Mouse (Mus musculus) CD4-positive, CD25-positive, alpha-beta regulatory T cell, adult 4 months (primary cell): ENCODE results near the gene Ctnnb1. TPM values are rescaled to one million over a fixed set of nuclear protein-coding genes. Genes with fewer than 3 reads are reported as not detected.

Source experiments
- ATAC-seq: one replicate; pipeline ENCODE4 v1.8.0; 2017
- polyA plus RNA-seq, 2 experiments: library from polyadenylated mRNA; unstranded; fragments of 100-300 nt; shearing (Covaris generic); gene quantifications; one replicate each; pipeline ENCODE4 v1.2.1; 2017

Ctnnb1 gene
- polyA plus RNA-seq, 2 experiments from 2014 or later = 59.3 to 107 TPM

GRCm38 (mm10) chr9:120961969-120962700, 33.1 kb downstream of the Ctnnb1 start:
- ATAC-seq = peak; percentile 18

- no peak for ATAC-seq
Observed at GRCm38 (mm10) chr9:120963104-120963503, 34.1 kb downstream of the Ctnnb1 start.

GRCm38 (mm10) chr9:120963720-120964119, 34.7 kb downstream of the Ctnnb1 start:
- no peak for ATAC-seq

- ATAC-seq = no peak
Observed at GRCm38 (mm10) chr9:120964224-120964623, 35.2 kb downstream of the Ctnnb1 start.

GRCm38 (mm10) chr9:120965007-120965406, 36.0 kb downstream of the Ctnnb1 start:
- ATAC-seq = no peak

GRCm38 (mm10) chr9:120973026-120973515, 44.1 kb downstream of the Ctnnb1 start:
- no peak for ATAC-seq

- no peak for ATAC-seq
Observed at GRCm38 (mm10) chr9:120974209-120974608, 45.2 kb downstream of the Ctnnb1 start.

- ATAC-seq = no peak
Observed at GRCm38 (mm10) chr9:120976158-120976557, 47.1 kb downstream of the Ctnnb1 start.

GRCm38 (mm10) chr9:120976856-120977255, 47.8 kb downstream of the Ctnnb1 start:
- ATAC-seq = no peak

GRCm38 (mm10) chr9:120981777-120982176, 52.8 kb downstream of the Ctnnb1 start:
- ATAC-seq = no peak

- ATAC-seq = no peak
Observed at GRCm38 (mm10) chr9:120983849-120984248, 54.8 kb downstream of the Ctnnb1 start.

- ATAC-seq = no peak
Observed at GRCm38 (mm10) chr9:120984509-120984908, 55.5 kb downstream of the Ctnnb1 start.

GRCm38 (mm10) chr9:120985009-120985408, 56.0 kb downstream of the Ctnnb1 start:
- ATAC-seq = no peak

GRCm38 (mm10) chr9:120985524-120985923, 56.5 kb downstream of the Ctnnb1 start:
- no peak for ATAC-seq

GRCm38 (mm10) chr9:120986255-120986654, 57.2 kb downstream of the Ctnnb1 start:
- no peak for ATAC-seq

- no peak for ATAC-seq
Observed at GRCm38 (mm10) chr9:120986994-120987393, 58.0 kb downstream of the Ctnnb1 start.

- ATAC-seq = no peak
Observed at GRCm38 (mm10) chr9:120988088-120988487, 59.1 kb downstream of the Ctnnb1 start.

GRCm38 (mm10) chr9:120989806-120990700, 61.0 kb downstream of the Ctnnb1 start:
- no peak for ATAC-seq

GRCm38 (mm10) chr9:120991801-120992200, 62.8 kb downstream of the Ctnnb1 start:
- no peak for ATAC-seq

- no peak for ATAC-seq
Observed at GRCm38 (mm10) chr9:120993004-120993403, 64.0 kb downstream of the Ctnnb1 start.

GRCm38 (mm10) chr9:120994223-120995155, 65.5 kb downstream of the Ctnnb1 start:
- ATAC-seq = no peak

- ATAC-seq = no peak
Observed at GRCm38 (mm10) chr9:120998696-120999095, 69.7 kb downstream of the Ctnnb1 start.
